In the genomic region with DNA sequence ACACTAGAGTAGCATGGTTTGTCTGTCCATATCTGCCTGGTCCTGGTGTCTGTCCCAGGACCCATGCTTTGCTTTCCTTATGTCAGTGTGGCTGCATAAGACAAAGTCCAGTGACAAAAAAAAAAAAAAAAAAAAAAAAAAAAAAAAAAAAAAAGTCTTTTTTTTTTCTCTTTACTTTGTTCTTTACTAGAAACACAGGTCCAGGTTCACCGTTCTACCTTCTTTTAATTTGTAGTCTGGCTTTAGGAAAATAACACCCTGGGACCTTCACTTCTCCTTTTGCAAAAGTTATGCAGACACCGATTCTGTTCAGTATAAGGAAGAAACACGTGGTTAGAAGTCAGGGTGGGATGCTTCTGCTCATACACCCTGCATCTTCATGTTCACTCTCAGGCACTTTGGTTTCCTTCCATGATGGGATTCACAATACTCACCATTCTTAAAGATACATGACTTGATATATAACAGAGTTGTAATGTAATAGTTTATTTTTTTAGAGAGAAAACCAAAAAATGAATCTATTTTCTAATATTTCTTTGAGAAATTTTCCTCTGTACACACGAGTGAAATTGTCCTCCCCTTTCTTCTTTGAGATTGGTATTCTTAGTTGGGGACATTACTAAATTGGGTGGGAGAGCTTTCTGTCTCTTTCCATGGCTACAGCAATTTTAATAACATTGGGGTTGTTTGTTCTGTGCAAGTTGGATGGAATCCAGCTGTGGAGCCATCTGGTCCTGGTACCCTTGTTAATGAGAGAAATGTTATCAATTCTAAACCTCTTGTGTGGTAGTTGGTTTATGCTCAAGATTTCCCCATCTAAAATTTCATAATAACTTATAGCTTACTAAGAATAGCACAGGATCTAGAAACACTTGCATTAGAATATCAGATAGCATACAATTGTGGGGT, we compare ENCODE assay signal across 25 mouse cellular contexts. TPM values are rescaled to one million over a fixed set of nuclear protein-coding genes. Genes with fewer than 3 reads are reported as not detected.
DNase-seq lines count a peak whose midpoint lies in the region; ATAC-seq and TF ChIP-seq lines count a peak whose summit lies in the region.
"Had no signal": no experiment of that assay in that cellular context is flagged by ENCODE, and none has a peak within 500 bp of the region (broad histone marks: within the 10 kb centered on the region; RNA-seq: fewer than 3 reads in every experiment).

No protein-coding gene starts in this region.

- no peak for ATAC-seq in cerebellum, adult (ENCODE audit: insufficient number of reproducible peaks, low FRiP score, low TSS enrichment)
- peak; percentile 25; the same call in 1 of the 2 replicates for ATAC-seq in megakaryocyte, adult 5-6 weeks (ENCODE audit: poor library complexity, severe bottlenecking)
- no peak for ATAC-seq in liver, embryonic 11.5 days (replicated peaks; ENCODE audit: low FRiP score)
- ATAC-seq: CD4-positive, CD25-positive, alpha-beta regulatory T cell, adult 4 months had no signal

- peak; percentile 17 to 27 for DNase-seq in cerebellum, postnatal 14 days
- peak; percentile 54 for DNase-seq in MEL (ENCODE audit: low read depth, low spot score)
- peak; percentile 30 to 78 for DNase-seq in layer of hippocampus, adult 18-20 months (ENCODE audit: low spot score in 2 of 2)
- no peak for DNase-seq in liver, embryonic 11.5 days (ENCODE audit: low spot score)
- DNase-seq in gastrocnemius, adult 18-20 months (ENCODE audit: low spot score): no peak
- no peak for DNase-seq in lung, adult 18-20 months
- DNase-seq: adrenal gland, postnatal 36 days; cerebellum, adult 9-10 months; gastrocnemius, postnatal 10 days; heart, adult 18-20 months; kidney, adult 2 months; kidney, postnatal 25 days; lung, embryonic 14.5 days; lung, postnatal 36 days; thymus, postnatal 4 days had no signal

- peaks cover 0 to 15% of the 10 kb centered on the region in 2 experiments; a peak in 2 of 4 replicates for H3K36me3 ChIP-seq in MEL (ENCODE audit: control insufficient read depth in 1 of 2, insufficient read depth in 2 of 2, low read length in 2 of 2)
- H3K36me3 ChIP-seq in liver, embryonic 11.5 days (ENCODE audit: control insufficient read depth, insufficient read depth, low read length): no peaks in the 10 kb centered on the region
- H3K36me3 ChIP-seq: embryonic facial prominence, embryonic 15.5 days; G1E; heart, embryonic 13.5 days; hindbrain, embryonic 15.5 days; limb, embryonic 10.5 days; midbrain, embryonic 12.5 days had no signal

- H3K9me3 ChIP-seq in MEL (replicated peaks; ENCODE audit: insufficient read depth, low read length): no peaks in the 10 kb centered on the region
- no peaks in the 10 kb centered on the region for H3K9me3 ChIP-seq in liver, embryonic 11.5 days (ENCODE audit: control insufficient read depth, low read length)
- H3K9me3 ChIP-seq: embryonic facial prominence, embryonic 15.5 days; heart, embryonic 13.5 days; hindbrain, embryonic 15.5 days; limb, embryonic 10.5 days; midbrain, embryonic 12.5 days had no signal

- peaks cover 2 to 17% of the 10 kb centered on the region in 2 experiments; a peak in 3 of 4 replicates for H3K4me1 ChIP-seq in MEL (ENCODE audit: control insufficient read depth in 1 of 2, insufficient read depth in 2 of 2, low read length in 2 of 2)
- H3K4me1 ChIP-seq in liver, embryonic 11.5 days (replicated peaks; ENCODE audit: control insufficient read depth, insufficient read depth, low read length): no peaks in the 10 kb centered on the region

- H3K4me2 ChIP-seq in liver, embryonic 11.5 days: no peak overlapping the region
- H3K4me2 ChIP-seq: embryonic facial prominence, embryonic 15.5 days; heart, embryonic 13.5 days; hindbrain, embryonic 15.5 days; lung, embryonic 14.5 days; midbrain, embryonic 12.5 days had no signal

- no peak for TF ChIP-seq CTCF in MEL (IDR thresholded peaks at IDR 0.05 in 2 of 3, conservative IDR thresholded peaks at IDR 0.05 in 1 of 3; ENCODE audit: control insufficient read depth in 1 of 3, insufficient read depth in 1 of 3, low read depth in 2 of 3, low read length in 3 of 3, poor library complexity in 1 of 3, severe bottlenecking in 1 of 3)

- WGBS in liver, embryonic 11.5 days: 52% methylated on average over 4 of the region's 4 CpGs

- no peak overlapping the region for H3K4me3 ChIP-seq in MEL (ENCODE audit: control insufficient read depth in 1 of 2, insufficient read depth in 1 of 2, low read depth in 2 of 2, low read length in 2 of 2)
- no peak overlapping the region for H3K4me3 ChIP-seq in liver, embryonic 11.5 days (ENCODE audit: low read depth, low read length)
- H3K4me3 ChIP-seq: embryonic facial prominence, embryonic 15.5 days; heart, embryonic 13.5 days; hindbrain, embryonic 15.5 days; limb, embryonic 10.5 days; midbrain, embryonic 12.5 days; myocyte had no signal

- TF ChIP-seq POLR2A in MEL (IDR thresholded peaks at IDR 0.05; ENCODE audit: control insufficient read depth in 1 of 2, insufficient read depth in 1 of 2, low read depth in 1 of 2, low read length in 2 of 2, poor library complexity in 1 of 2): no peak

- TF ChIP-seq RAD21 in MEL (IDR thresholded peaks at IDR 0.05; ENCODE audit: low read depth, low read length): no peak

- no peak overlapping the region for H3K27ac ChIP-seq in MEL (ENCODE audit: control insufficient read depth, low read depth, low read length)
- no peak overlapping the region for H3K27ac ChIP-seq in liver, embryonic 11.5 days (ENCODE audit: low read depth, low read length)
- H3K27ac ChIP-seq: embryonic facial prominence, embryonic 15.5 days; heart, embryonic 13.5 days; hindbrain, embryonic 15.5 days; limb, embryonic 10.5 days; midbrain, embryonic 12.5 days had no signal

- no peaks in the 10 kb centered on the region for H3K27me3 ChIP-seq in MEL (ENCODE audit: control insufficient read depth in 1 of 2, insufficient read depth in 2 of 2, low read length in 2 of 2)
- H3K27me3 ChIP-seq in liver, embryonic 11.5 days (replicated peaks; ENCODE audit: control insufficient read depth, insufficient read depth, low read length): peaks cover 8% of the 10 kb centered on the region
- H3K27me3 ChIP-seq: hindbrain, embryonic 15.5 days had no signal

- H3K9ac ChIP-seq in MEL (ENCODE audit: control insufficient read depth, low read depth, low read length, poor library complexity, severe bottlenecking): no peak overlapping the region
- H3K9ac ChIP-seq in liver, embryonic 11.5 days (ENCODE audit: low read depth, low read length): no peak overlapping the region
- H3K9ac ChIP-seq: embryonic facial prominence, embryonic 15.5 days; heart, embryonic 13.5 days; hindbrain, embryonic 15.5 days; lung, embryonic 14.5 days; midbrain, embryonic 12.5 days had no signal

- TF ChIP-seq EP300 in MEL (IDR thresholded peaks at IDR 0.05; ENCODE audit: low read depth in 1 of 2, low read length in 2 of 2): peak in 1 of 2 experiments; percentile 21; a peak in 1 of 4 replicates

- H3K79me2 ChIP-seq in MEL (ENCODE audit: control insufficient read depth, insufficient read depth, low read length, poor library complexity): no peaks in the 10 kb centered on the region; the same call in 1 of the 2 replicates

TF ChIP-seq in MEL, 35 proteins besides CTCF, POLR2A, EP300 and RAD21:
- TF ChIP-seq MXI1 (IDR thresholded peaks at IDR 0.05; ENCODE audit: low read depth, low read length): peak; percentile 56; the same call in 1 of the 2 replicates
- TF ChIP-seq MAX (IDR thresholded peaks at IDR 0.05; ENCODE audit: low read length): peak; percentile 87
- peak; percentile 65; the same call in 1 of the 2 replicates for TF ChIP-seq MYC (IDR thresholded peaks at IDR 0.05; ENCODE audit: low read depth, low read length)
- 0 out of 2 replicates have a peak, but pooled peaks have one; percentile 25 for TF ChIP-seq USF1 (IDR thresholded peaks at IDR 0.05; ENCODE audit: low read depth, low read length)
- TF ChIP-seq KAT2A (conservative IDR thresholded peaks at IDR 0.05; ENCODE audit: low read depth, low read length): no peak
- TF ChIP-seq RCOR1 (IDR thresholded peaks at IDR 0.05; ENCODE audit: low read depth, low read length): no peak
- no peak for TF ChIP-seq POLR2AphosphoS2 (IDR thresholded peaks at IDR 0.05; ENCODE audit: low read length)
- peak; percentile 47; the same call in 1 of the 2 replicates for TF ChIP-seq ZNF384 (IDR thresholded peaks at IDR 0.05; ENCODE audit: low read depth, low read length)

RNA-seq across cellular contexts. Expression of a gene that starts 5.0 kb away (rescaled TPM):
- total RNA-seq in MEL (2012; rRNA removed): 12.1 and 14.3 TPM in 2 replicates
- 10 to 100 TPM; 11.5 to 74.0 TPM for polyA plus RNA-seq in MEL (2012; ENCODE audit: insufficient read depth in 1 of 2, insufficient read length in 2 of 2, low read depth in 1 of 2, low replicate concordance in 2 of 2, missing spikeins in 1 of 2)
- total RNA-seq in layer of hippocampus, adult 18-20 months (2021): 10 to 100 TPM; 89.5 to 91.2 TPM
- 168 and 183 TPM in 2 replicates for total RNA-seq in megakaryocyte, adult 5-6 weeks (2015)
- 149 and 166 TPM in 2 replicates for total RNA-seq in megakaryocyte, adult 5-6 weeks (2017)
- polyA plus RNA-seq in liver, embryonic 11.5 days (2014; fragmentation: Nextera tagmentation; extraction: Ambion mirVana): 3.1 and 4.6 TPM in 2 replicates
- total RNA-seq in gastrocnemius, adult 18-20 months (2021): 1 to 10 TPM; 2.4 to 2.5 TPM
- polyA plus RNA-seq: G1E had no signal

Comparison
In these comparisons a context has a peak if more than half of its experiments do, and no peak if none do; other contexts are left out.
1. DNase-seq: peak in cerebellum, postnatal 14 days (2 of 2), MEL (single experiment) and layer of hippocampus, adult 18-20 months (2 of 2); none in liver, embryonic 11.5 days (single experiment), gastrocnemius, adult 18-20 months (single experiment) and lung, adult 18-20 months (0 of 2).